Mouse (Mus musculus): ENCODE measurements around the gene Spata2l.
"Not testable (repeated sequence)": the region's sequence is repeated elsewhere in the genome, so short reads cannot be mapped to it uniquely, and the experiment has no call there.

Spata2l gene

DNA sequence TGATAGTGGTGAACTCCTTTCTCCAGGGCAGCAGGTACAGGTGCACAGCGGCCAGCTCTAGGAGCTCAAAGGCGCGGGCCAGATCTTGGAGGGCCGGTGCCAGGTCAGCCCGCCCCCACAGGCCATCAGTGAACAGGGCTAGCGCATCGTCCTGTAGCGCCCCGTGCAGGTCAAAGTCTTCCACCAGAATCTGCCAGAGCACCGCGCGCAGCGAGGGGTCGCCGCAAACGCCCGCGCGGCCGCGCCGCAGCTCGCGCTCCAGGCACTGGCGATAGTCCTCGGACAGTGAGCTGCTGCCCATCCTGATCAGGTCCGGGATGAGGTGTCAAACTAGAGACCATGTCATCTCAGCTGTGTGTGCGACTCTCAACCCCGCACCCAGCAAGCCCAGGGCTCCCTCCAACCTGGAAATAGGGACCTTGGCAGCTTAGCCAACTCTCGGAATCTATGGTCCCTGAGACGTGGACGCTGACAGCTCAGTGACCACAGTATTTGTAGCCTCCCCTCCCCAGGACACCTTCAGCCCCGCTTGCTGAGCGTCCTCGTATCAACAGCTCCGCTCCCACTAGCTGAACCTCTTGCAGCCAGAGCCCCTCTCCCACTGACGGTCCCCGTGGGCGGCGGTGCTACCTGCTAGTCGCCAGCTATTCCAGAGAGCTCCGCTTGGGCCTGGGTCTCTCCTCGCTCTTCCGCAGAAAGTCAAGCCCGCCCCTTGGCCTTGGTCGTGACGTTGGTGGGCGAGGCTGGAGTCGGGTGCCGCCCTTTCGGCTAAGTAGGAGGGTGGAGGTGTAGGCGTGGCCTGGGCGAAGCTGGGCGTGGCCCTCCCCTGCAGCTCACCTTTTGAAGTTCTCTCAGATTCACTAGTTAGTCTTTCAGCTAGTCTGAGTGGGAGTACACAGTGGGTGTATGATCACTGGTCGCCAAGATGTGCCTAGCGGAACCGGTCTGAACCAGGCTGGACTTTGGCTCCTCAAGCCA is at the start of gene Spata2l:
TSS of gene Spata2l (minus strand) at position 714 of the 978 bp plus-strand sequence.
- DNase-seq (ENCODE audit: low read depth, low spot score), result peak; percentile 61

DNA sequence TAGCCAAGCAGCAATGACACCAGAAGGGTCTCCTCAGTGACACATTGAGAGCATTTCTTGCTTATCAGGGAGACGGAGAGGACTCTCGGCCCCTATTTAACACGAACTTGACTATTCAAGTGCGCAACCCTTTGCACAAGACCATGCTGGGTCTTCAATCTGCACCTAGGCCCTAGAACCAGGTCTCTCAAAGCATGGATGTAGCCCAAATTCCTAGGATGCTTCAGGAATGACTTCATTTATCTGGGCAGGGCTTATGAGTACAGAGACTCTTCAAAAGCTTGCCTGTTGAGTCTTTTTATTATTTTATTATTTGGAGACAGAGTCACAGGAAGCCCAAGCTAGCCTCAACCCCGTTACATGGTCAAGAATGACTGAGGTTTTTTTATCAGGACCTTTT is 48.5 kb upstream of the Spata2l start:
- DNase-seq (ENCODE audit: low read depth, low spot score), result no peak

DNA sequence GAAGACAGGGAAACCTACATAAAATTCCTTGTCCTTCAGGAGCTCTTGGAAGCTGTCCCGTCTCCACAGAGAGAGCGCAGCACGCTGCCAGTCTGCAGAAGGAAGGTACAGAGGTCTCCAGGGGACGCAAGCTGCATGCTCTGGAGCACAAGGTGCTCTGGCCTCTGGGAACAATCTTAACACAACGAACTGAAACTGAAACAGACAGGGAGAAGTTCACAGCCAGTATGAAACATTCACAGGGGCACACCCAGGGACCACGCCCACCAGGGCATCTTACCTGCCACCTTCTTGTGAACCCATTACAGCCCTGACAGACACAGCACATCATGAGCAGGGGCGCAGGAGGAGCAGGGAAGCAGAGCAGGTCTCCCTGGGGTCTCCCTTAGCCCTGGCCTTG is 48.0 kb upstream of the Spata2l start:
- no peak for DNase-seq (ENCODE audit: low read depth, low spot score)

DNA sequence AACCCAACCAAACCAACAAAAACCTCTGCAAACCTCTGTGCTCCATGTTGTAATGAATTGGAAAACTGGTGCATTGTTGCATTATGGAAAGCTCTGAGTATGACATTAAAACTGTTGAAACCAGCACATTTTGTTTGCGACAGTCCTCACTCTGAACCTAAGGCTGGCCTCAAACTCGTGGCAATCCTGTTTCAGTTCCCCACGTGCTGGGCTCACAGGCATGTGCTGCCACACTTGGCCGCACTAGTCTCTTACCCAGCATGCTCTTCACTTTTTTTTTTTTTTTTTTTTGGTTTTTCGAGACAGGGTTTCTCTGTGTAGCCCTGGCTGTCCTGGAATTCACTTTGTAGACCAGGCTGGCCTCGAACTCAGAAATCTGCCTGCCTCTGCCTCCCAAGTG is 47.0 kb upstream of the Spata2l start:
- not testable (repeated sequence) for DNase-seq (ENCODE audit: low read depth, low spot score)

- DNase-seq (ENCODE audit: low read depth, low spot score), result no peak
Observed at GRCm38 (mm10) chr8:123280302-123281094, 44.5 kb upstream of the Spata2l start.

DNA sequence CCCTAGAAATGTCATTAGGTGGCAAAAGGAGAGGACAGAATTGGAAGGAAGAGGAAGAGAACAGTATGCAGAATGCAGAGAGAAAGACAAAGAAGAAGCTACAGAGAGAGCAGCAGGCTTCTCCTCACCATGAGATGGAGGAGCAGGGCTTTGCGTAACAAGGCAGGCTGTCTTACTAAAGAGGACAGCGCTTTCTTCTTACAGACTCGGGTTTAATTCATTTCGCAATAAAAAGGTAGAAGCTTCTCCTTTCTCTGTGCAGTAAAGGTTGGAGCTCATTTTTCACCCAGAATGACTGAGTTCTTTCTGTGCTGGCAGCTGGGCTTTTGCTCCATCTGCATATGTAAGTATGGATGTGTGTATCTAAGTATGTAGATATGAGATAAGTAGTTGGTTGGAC is 43.8 kb upstream of the Spata2l start:
- DNase-seq (ENCODE audit: low read depth, low spot score), result no peak

- DNase-seq (ENCODE audit: low read depth, low spot score), result no peak
Observed at GRCm38 (mm10) chr8:123278445-123278844, 42.4 kb upstream of the Spata2l start.

- no peak for DNase-seq (ENCODE audit: low read depth, low spot score)
Observed at GRCm38 (mm10) chr8:123275096-123275495, 39.1 kb upstream of the Spata2l start.

DNA sequence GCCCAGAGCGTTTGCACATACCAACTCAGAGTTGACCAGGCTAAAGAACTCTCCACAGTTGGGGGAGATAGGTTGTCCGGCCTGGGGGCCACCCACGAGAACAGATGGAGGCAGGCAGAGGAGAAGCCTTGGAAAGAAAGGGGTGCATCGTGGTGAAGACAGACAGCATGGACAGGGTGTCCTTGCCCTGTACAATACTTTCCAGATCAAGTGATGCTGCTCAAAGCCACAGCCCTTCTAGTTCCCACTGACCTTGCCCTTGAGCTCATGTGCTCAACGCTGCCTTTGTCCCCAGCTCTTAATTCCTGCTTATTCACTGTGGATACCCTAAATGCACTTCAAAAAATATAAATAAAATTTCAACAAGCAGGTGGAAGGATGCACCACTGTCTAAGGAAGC is 38.4 kb upstream of the Spata2l start:
- no peak for DNase-seq (ENCODE audit: low read depth, low spot score)

DNA sequence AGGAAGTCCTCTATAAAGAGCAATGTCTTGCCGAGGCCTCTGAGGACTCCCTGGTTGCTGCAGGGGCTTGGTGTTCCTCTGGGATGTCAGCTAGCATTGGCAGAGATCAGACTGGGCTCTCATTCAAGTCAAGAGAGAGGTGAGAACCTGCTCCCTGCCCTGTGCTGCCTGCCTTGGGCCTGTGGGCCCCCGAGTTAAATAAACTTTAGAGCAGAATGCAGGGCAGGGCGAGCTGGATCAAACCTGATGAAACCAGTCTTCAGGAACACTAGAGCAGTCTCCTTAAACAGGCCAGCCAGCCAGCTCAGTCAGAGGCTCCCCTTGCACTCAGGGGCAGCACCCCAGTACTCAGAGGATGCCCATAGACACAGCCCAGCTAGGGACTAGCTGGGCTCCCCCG is 35.9 kb upstream of the Spata2l start:
- DNase-seq (ENCODE audit: low read depth, low spot score), result no peak

- DNase-seq (ENCODE audit: low read depth, low spot score), result no peak
Observed at GRCm38 (mm10) chr8:123271147-123271546, 35.1 kb upstream of the Spata2l start.

- DNase-seq (ENCODE audit: low read depth, low spot score), result no peak
Observed at GRCm38 (mm10) chr8:123267926-123268656, 32.1 kb upstream of the Spata2l start.

GRCm38 (mm10) chr8:123257593-123257992 is 21.6 kb upstream of the Spata2l start:
- DNase-seq (ENCODE audit: low read depth, low spot score), result not testable (repeated sequence)

- no peak for DNase-seq (ENCODE audit: low read depth, low spot score)
Observed at GRCm38 (mm10) chr8:123257114-123257513, 21.1 kb upstream of the Spata2l start.

GRCm38 (mm10) chr8:123255170-123255569 is 19.1 kb upstream of the Spata2l start:
- DNase-seq (ENCODE audit: low read depth, low spot score), result no peak

DNA sequence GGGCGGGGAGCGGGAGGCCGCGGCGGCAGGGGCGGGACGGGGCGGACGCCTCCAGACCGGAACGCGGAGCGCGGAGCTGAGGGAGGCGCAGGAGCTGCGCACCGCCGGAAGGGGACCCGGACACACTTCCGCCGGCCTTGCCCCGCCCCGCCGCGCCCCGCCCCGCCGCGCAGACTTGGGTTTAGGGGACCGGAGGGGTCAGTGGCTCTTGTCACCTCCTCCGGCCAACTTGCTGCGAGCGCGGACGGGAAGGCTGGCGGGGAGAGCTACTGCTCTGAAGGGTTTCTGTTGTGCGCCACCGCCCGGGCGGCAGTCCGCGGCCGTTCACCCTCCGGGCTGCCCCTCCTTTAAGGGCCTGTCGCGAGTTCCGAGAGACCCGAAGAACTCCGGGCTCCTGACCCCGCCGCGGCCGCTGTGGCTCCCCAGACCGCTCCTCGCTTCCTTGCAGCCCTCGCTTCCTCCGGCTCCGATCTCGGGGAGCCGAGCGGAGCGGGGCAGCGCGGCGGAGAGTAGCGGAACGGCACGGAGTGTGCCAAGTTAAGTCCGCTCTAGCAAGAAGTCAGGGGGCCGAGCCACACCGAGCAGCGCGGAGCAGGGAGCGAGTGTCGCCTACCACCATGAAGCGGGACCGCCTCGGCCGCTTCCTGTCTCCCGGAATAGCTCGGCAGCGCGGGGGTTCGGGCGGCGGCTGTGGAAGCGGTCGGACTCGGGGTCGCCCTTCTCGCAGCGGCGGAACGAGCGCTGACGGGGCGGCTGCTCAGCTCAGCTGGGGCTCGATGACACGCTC is 18.3 kb upstream of the Spata2l start, which contains the start of the genes Zfp276 and Vps9d1:
TSS of gene Zfp276 (plus strand) at position 97 of the 787 bp plus-strand sequence.
TSS of gene Vps9d1 (minus strand) at position 250 of the 787 bp plus-strand sequence.
- DNase-seq (ENCODE audit: low read depth, low spot score), result peak; percentile 74

DNA sequence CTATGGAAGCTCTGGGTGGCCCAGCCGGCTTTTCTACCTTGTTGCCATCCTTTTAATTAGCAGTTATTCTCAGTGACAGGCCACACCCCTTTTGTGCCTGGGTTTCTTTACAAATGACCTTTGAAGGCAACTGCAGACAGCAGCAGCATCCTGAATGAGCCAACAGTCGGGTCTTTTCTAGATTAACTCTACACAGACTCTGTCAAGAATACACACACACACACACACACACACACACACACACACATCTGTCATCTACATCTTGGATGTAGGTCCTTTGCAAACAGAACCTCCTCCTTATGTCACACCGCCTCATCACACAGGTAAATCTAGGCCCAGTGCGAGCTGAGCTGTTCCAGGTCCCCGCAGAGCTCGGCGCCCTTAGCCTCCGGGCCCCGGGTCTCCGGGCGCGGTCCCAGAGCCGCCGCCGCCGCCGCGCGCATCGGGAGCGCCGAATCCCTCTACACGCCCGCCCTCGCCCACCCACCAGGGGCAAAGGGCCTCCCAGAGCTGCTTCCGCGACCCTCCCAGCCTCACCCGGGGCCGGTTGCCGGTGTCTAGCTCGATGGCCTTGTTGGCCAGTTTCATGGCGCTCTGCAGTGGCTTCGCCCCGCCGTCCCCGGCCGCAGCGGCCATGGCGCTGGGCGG is 17.5 kb upstream of the Spata2l start:
- no peak for DNase-seq (ENCODE audit: low read depth, low spot score)

GRCm38 (mm10) chr8:123252925-123253324 is 16.9 kb upstream of the Spata2l start:
- no peak for DNase-seq (ENCODE audit: low read depth, low spot score)

GRCm38 (mm10) chr8:123250940-123251339 is 14.9 kb upstream of the Spata2l start:
- no peak for DNase-seq (ENCODE audit: low read depth, low spot score)

DNA sequence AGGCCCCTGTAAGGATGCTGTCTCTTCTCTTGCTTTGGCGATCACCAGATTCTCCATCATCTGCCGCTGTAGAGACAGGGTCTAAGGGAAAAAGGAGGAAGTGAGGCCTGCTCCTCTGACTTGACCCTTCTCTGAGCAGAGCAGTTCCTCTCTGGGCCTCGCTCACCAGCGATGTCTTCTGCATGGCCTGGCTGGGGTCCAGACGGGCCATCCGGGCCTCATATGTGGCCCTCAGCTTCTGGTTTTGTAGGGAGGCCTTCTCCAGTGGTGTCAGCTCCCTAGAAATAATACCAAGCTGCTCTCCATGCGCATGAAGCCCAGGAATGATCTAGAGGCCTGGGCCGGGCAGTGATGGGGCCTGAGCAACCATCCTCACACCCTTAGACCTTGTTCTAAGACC is 12.6 kb upstream of the Spata2l start:
- DNase-seq (ENCODE audit: low read depth, low spot score), result no peak
